Mouse (Mus musculus) cerebellum, adult 2 months (tissue): ENCODE data around the gene Alyref. TPM values are rescaled to one million over a fixed set of nuclear protein-coding genes. Genes with fewer than 3 reads are reported as not detected.

Experiments
- DNase-seq, 2 experiments: peaks; one replicate each; pipeline ENCODE4 v3.0.0; 2021
- H3K27ac ChIP-seq: fragments of 200-500 bp; 2 replicates; pipeline ENCODE4 v1.5.1; 2012; ENCODE audit warnings: low read length, control low read depth, inconsistent platforms; ENCODE audit not compliant: insufficient read depth
- H3K27me3 ChIP-seq: fragments of 200-500 bp; 2 replicates; pipeline ENCODE4 v1.6.1; 2012; ENCODE audit warnings: inconsistent platforms, mild to moderate bottlenecking, low read length, moderate library complexity; ENCODE audit not compliant: control insufficient read depth, insufficient read depth
- H3K4me1 ChIP-seq: fragments of 200-500 bp; 2 replicates; pipeline ENCODE4 v1.6.1; 2011; ENCODE audit warnings: low read length; ENCODE audit not compliant: control insufficient read depth, insufficient read depth
- H3K4me3 ChIP-seq: fragments of 200-500 bp; replicated peaks from 2 replicates; pipeline ENCODE3; 2011; ENCODE audit warnings: mild to moderate bottlenecking, low read depth, low read length, control low read depth; ENCODE audit not compliant: insufficient read depth
- CTCF ChIP-seq: fragments of 200-500 bp; IDR thresholded peaks from 2 replicates; pipeline ENCODE4 v1.5.1; 2011; ENCODE audit warnings: low read depth, mild to moderate bottlenecking, control low read depth, low read length, moderate library complexity, borderline replicate concordance; ENCODE audit not compliant: insufficient read depth
- POLR2A ChIP-seq: fragments of 200-500 bp; IDR thresholded peaks from 2 replicates; pipeline ENCODE4 v1.6.1; 2011; ENCODE audit warnings: low read length, control low read depth, borderline replicate concordance; ENCODE audit not compliant: insufficient read depth
- WGBS: fragments of 180-500 bp; shearing (Covaris S2); methylation state at CpG from one replicate; pipeline ENCODE4 v1.1.7; 2018; 5-methylcytosine and 5-hydroxymethylcytosine counted together
- polyA plus RNA-seq: library from polyadenylated mRNA; depleted of rRNA; stranded (reverse); fragments of >200 nt; gene quantifications from 2 replicates; pipeline ENCODE4 v1.2.3, GENCODE M21; 2012

Gene Alyref
- polyA plus RNA-seq, 1 experiment: 51.8 TPM

GRCm38 (mm10) chr11:120581490-120582267, 16.5 kb downstream of the Alyref start, which contains the start of gene Arhgdia:
Gene Arhgdia (minus strand): TSS chr11:120581624.
- WGBS: 3% methylated on average over 73 of the region's 75 CpGs
- Histone ChIP-seq H3K27me3 (no peaks in the 10 kb centered on the region), H3K4me1 (peaks cover 13% of the 10 kb centered on the region), H3K4me3 (peak within 1 kb of the TSS; percentile 73), H3K27ac (peak within 1 kb of the TSS; percentile 88)
- TF ChIP-seq POLR2A (peak; percentile 86), CTCF (peak; percentile 28; the same call in 1 of the 2 replicates)
- peak; percentile 89 to 91 for DNase-seq

- Histone ChIP-seq H3K4me1 (peaks cover 13% of the 10 kb centered on the region), H3K4me3 (peak overlapping the region; percentile 73), H3K27ac (peak overlapping the region; percentile 46; the same call in 1 of the 2 replicates), H3K27me3 (no peaks in the 10 kb centered on the region)
- TF ChIP-seq CTCF: no peak
- no peak for TF ChIP-seq POLR2A
- DNase-seq: peak; percentile 52 to 55
- WGBS: under 1% methylated on average over 33 of the region's 44 CpGs
Observed at GRCm38 (mm10) chr11:120580871-120581331, 17.3 kb downstream of the Alyref start.

GRCm38 (mm10) chr11:120580190-120580589, 18.0 kb downstream of the Alyref start:
- Histone ChIP-seq H3K4me1 (peaks cover 13% of the 10 kb centered on the region), H3K4me3 (peak overlapping the region; percentile 73), H3K27me3 (no peaks in the 10 kb centered on the region), H3K27ac (peak overlapping the region; percentile 46; the same call in 1 of the 2 replicates)
- no peak for TF ChIP-seq CTCF
- no peak for TF ChIP-seq POLR2A
- peak; percentile 30 to 41 for DNase-seq
- WGBS: 18% methylated on average over 7 of the region's 7 CpGs

- H3K27me3 ChIP-seq: no peaks in the 10 kb centered on the region
- DNase-seq: peak; percentile 69 to 83
- H3K4me3 ChIP-seq: peak overlapping the region; percentile 73
- H3K4me1 ChIP-seq: peaks cover 13% of the 10 kb centered on the region
- TF ChIP-seq CTCF (peak; percentile 82), POLR2A (no peak)
- 0 out of 2 replicates have a peak overlapping the region, but pooled peaks have one; percentile 46 for H3K27ac ChIP-seq
- 54% methylated on average over 15 of the region's 15 CpGs for WGBS
Observed at GRCm38 (mm10) chr11:120579316-120580107, 18.7 kb downstream of the Alyref start.

GRCm38 (mm10) chr11:120578694-120579243, 19.4 kb downstream of the Alyref start:
- Histone ChIP-seq H3K27ac (no peak overlapping the region), H3K4me3 (no peak overlapping the region), H3K27me3 (no peaks in the 10 kb centered on the region), H3K4me1 (peaks cover 13% of the 10 kb centered on the region)
- WGBS: 85% methylated on average over 11 of the region's 11 CpGs
- TF ChIP-seq POLR2A (no peak), CTCF (no peak)
- DNase-seq: peak; percentile 29 to 30

GRCm38 (mm10) chr11:120578024-120578693, 20.0 kb downstream of the Alyref start:
- no peak overlapping the region for H3K4me3 ChIP-seq
- no peak for TF ChIP-seq POLR2A
- TF ChIP-seq CTCF: no peak
- H3K27ac ChIP-seq: no peak overlapping the region
- WGBS: 54% methylated on average over 10 of the region's 10 CpGs
- H3K4me1 ChIP-seq: peaks cover 13% of the 10 kb centered on the region
- DNase-seq: no peak
- no peaks in the 10 kb centered on the region for H3K27me3 ChIP-seq

- Histone ChIP-seq H3K4me3 (no peak overlapping the region), H3K27ac (no peak overlapping the region), H3K4me1 (peaks cover 13% of the 10 kb centered on the region), H3K27me3 (no peaks in the 10 kb centered on the region)
- TF ChIP-seq CTCF: peak; percentile 23; the same call in 1 of the 2 replicates
- TF ChIP-seq POLR2A: no peak
- peak in 1 of 2 experiments; percentile 36 for DNase-seq
- 71% methylated on average over 7 of the region's 7 CpGs for WGBS
Observed at GRCm38 (mm10) chr11:120577211-120578023, 20.7 kb downstream of the Alyref start.
